Mouse (Mus musculus) adrenal gland (tissue): ENCODE measurements around the gene Gm21477.
"Not testable (repeated sequence)": the region's sequence is repeated elsewhere in the genome, so short reads cannot be mapped to it uniquely, and the experiment has no call there.

Experiments
- intact Hi-C: fragments of 180-260 bp; cut with DNase I; formaldehyde crosslinking; loops from one replicate; pipeline ENCODE4 v1.15.1; 2025
- long read RNA-seq, 2 experiments: library from polyadenylated mRNA; unstranded; transcript quantifications; one replicate each; pipeline ENCODE4 v2.0.0; 2020; ENCODE audit warnings: borderline replicate concordance in 1 of 2; ENCODE audit not compliant: insufficient replicate concordance in 1 of 2

Gm21477 gene
- long read RNA-seq, experiment 1 = 0 reads
- long read RNA-seq, experiment 2 = 0 reads

DNA sequence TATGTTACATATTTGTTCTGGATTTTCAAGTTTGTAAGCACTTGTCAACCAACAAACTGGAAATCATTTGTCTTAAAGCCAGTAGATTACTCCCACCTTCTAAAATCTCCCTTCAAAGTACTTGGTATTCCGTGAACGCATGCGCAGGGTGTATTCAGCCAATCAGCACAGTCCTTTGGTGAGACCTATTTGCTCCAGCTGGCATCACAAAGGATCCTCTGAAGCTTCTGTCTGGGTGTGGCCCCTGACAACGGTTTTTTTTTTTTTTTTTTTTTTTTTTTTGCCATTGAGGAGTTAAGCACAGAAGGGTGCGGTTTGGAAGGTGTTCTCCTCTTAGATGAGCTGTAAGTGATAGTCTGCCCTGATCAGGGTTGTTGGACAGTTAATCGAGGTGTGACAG is at the start of gene Gm21477:
Gene Gm21477 (plus strand): TSS at position 301 of the 400 bp plus-strand sequence.
- intact Hi-C loops = not testable (repeated sequence)
